Mouse (Mus musculus) heart, embryonic 10.5 days (tissue): Measurements from ENCODE around the gene Mus81. TPM values are rescaled to one million over a fixed set of nuclear protein-coding genes. Genes with fewer than 3 reads are reported as not detected.

Experiments used
- DNase-seq: peaks from one replicate; pipeline ENCODE4 v3.0.0-alpha.2; 2017; ENCODE audit warnings: low spot score
- H3K27ac ChIP-seq: fragments of 300-500 bp; sonication (generic); 2 replicates; pipeline ENCODE4 v1.5.1; 2016; ENCODE audit warnings: mild to moderate bottlenecking
- H3K27me3 ChIP-seq: fragments of 300-500 bp; sonication (generic); 2 replicates; pipeline ENCODE4 v1.6.1; 2016; ENCODE audit warnings: mild to moderate bottlenecking; ENCODE audit not compliant: poor library complexity, insufficient read depth, severe bottlenecking
- H3K36me3 ChIP-seq: fragments of 300-500 bp; sonication (generic); 2 replicates; pipeline ENCODE4 v1.6.1; 2016; ENCODE audit warnings: mild to moderate bottlenecking, moderate library complexity
- H3K4me1 ChIP-seq: fragments of 300-500 bp; sonication (generic); 2 replicates; pipeline ENCODE4 v1.6.1; 2016; ENCODE audit warnings: mild to moderate bottlenecking
- H3K4me3 ChIP-seq: fragments of 300-500 bp; sonication (generic); 2 replicates; pipeline ENCODE4 v1.5.1; 2016; ENCODE audit warnings: mild to moderate bottlenecking, moderate library complexity
- H3K9me3 ChIP-seq: fragments of 300-500 bp; sonication (generic); 2 replicates; pipeline ENCODE4 v1.6.1; 2016; ENCODE audit warnings: mild to moderate bottlenecking, moderate library complexity
- WGBS: fragments of 180-500 bp; shearing (Covaris S2); methylation state at CpG from one replicate; pipeline ENCODE4 v1.1.7; 2016; 5-methylcytosine and 5-hydroxymethylcytosine counted together
- polyA plus RNA-seq: library from polyadenylated mRNA; unstranded; fragments of >200 nt; fragmentation: Nextera tagmentation; extraction: Ambion mirVana; gene quantifications from 2 replicates; pipeline ENCODE4 v1.2.1, GENCODE M21; 2016

The Mus81 gene
- 41.7 and 44.7 TPM in 2 replicates for polyA plus RNA-seq

DNA sequence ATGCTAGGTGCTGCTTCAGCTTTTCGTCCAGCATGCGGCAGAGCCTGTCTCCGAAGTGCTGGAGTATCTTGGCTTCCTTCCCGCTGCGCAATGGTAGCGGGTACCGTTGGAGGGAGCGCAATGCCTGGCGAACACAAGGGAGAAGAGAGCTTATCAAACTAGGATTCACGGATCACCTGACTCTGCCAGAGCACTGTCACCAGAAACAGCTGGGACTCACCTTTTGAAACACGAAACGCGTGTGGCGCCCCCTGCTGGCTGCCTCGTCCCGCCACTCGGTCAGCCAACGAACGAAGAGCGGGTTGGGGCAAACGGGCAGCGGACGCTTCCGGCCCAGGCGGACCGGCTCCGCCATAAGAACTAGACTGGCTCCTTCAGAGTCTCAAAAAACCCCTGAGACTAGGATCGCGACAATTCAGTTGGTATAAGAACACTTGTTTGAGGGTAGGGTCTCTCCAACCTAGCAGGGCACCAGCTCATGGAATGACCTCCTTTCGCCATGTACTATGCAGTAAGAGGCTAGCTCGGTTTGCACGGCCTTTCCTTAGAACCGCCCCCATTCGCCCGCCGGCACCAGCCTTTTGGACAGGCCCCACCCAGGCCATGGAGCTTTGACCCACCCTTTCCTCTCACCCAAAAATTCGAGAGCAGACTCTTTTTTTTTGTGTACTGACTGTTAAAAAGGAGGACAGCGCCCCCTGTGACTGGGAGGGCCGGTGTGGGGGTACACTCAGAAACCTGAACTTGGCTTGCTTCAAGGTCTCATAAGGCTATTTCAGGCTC lies at the start of gene Mus81:
Gene Mus81, minus strand, starts transcription at position 635 of the 783 bp plus-strand sequence.
- Histone ChIP-seq H3K4me3 (peak within 1 kb of the TSS; percentile 68), H3K9me3 (no peaks in the 10 kb centered on the region), H3K27ac (peak within 1 kb of the TSS; percentile 97), H3K4me1 (peaks cover 38% of the 10 kb centered on the region), H3K36me3 (peaks cover 50% of the 10 kb centered on the region), H3K27me3 (no peaks in the 10 kb centered on the region)
- WGBS: under 1% methylated on average over 39 of the region's 39 CpGs
- peak; percentile 98 for DNase-seq

DNA sequence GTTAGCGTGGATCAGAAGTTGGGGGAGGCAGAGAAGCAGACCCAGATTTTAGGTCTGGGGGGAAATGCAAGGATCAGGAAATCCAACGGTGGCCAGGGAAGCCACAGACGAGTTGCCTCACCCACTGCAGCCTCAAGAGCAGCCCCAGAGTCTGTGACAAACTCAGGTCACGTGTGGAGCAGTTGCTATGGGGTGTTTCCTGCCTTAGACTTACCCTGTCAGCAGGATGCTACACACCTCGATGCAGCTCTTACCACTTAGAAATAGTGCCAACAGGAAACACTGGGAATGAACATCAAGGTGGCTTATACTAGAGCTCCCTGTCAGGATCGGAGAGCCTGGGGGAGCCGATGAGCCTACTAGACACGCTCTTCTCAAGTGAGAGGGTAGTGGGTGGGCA lies 44.3 kb upstream of the Mus81 start:
- Histone ChIP-seq H3K27me3 (peaks cover 35% of the 10 kb centered on the region), H3K27ac (no peak overlapping the region), H3K9me3 (no peaks in the 10 kb centered on the region), H3K4me1 (peaks cover 7% of the 10 kb centered on the region), H3K36me3 (no peaks in the 10 kb centered on the region), H3K4me3 (no peak overlapping the region)
- DNase-seq: no peak
- 61% methylated on average over 8 of the region's 8 CpGs for WGBS

DNA sequence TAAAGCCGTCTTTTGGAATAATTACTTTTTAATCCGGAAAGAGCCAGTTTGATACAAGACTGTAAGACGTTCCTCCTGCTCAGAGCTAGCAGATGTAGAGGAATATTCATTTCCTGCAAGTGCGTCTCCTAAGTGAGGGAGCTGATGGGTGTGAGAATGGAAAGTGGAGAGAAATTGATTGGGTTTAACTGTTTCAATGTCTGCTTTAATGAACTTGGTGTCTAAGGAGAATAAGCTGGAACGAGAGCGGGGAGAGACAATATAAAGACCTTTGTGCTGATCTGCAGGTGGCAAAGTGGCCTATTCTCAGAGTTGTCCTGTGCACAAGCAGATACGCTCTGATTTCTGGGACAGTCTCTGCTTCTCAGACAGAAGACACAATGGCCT lies 41.9 kb upstream of the Mus81 start:
- 74% methylated on average over 7 of the region's 7 CpGs for WGBS
- peaks cover 30% of the 10 kb centered on the region for H3K27me3 ChIP-seq
- no peak overlapping the region for H3K27ac ChIP-seq
- H3K4me1 ChIP-seq: peaks cover 11% of the 10 kb centered on the region
- no peak overlapping the region for H3K4me3 ChIP-seq
- no peak for DNase-seq
- no peaks in the 10 kb centered on the region for H3K9me3 ChIP-seq
- H3K36me3 ChIP-seq: no peaks in the 10 kb centered on the region

DNA sequence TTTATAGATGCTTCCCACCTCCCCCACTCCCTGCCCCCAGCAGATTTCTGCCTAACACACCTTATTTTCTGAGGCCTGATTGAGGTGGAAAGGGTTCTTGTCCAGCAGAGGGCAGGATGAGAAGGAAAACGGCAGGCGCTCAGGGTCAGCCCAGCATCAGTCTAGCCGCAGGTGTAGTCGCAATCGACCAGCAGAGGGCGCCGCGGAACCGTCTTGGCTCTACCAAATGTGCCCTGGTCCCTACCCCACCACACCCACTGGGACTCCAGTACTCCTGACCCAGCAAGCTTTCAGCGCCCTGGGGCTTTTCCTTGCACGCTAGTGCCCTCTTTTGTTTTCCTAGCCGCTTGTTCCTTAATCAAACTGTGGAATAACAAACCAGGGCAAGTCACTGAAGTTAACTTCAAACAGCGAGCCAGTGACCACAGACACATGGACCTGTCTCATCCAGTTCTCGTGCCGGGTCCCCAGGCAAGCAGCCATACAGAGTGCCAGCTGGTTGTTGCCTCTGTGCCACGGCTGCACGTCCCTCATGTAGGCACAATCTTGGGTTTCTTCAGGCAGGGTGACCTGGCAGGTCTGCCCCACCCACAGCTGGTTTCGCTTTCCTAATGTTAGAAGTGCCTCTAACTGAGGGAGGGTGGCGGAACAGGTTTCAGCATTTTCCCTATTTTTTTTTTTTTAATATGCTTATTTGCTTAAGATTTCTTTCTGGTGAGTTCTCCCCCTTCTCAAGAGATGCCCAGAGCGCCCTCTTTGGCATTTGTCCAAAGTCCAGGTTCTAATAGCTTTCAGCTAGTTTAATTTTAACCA lies 41.3 kb upstream of the Mus81 start:
- Histone ChIP-seq H3K9me3 (no peaks in the 10 kb centered on the region), H3K36me3 (no peaks in the 10 kb centered on the region), H3K4me1 (peaks cover 11% of the 10 kb centered on the region), H3K27ac (no peak overlapping the region), H3K4me3 (peak overlapping the region; percentile 27), H3K27me3 (peaks cover 30% of the 10 kb centered on the region)
- WGBS: 20% methylated on average over 20 of the region's 20 CpGs
- peak; percentile 97 for DNase-seq

DNA sequence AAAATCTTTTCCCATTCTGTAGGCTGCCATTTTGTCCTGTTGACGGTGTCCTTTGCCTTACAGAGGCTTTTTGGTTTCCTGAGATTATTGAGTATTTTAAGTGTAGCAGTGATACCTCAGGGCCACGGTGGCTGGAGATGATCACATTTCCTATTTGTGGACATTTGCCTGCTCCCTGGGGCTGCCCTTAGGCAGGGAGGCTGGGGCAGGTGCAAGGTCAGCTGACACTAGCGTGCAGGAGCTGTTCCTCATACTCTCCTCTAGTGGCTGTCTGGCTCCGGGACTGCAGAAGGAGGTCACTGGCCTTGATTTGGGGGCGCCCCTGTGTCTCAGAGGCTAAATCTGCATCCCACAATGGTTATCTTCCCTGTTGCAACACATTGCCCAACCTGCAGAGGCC lies 37.0 kb upstream of the Mus81 start:
- H3K4me1 ChIP-seq: peaks cover 11% of the 10 kb centered on the region
- no peak overlapping the region for H3K4me3 ChIP-seq
- DNase-seq: no peak
- no peak overlapping the region for H3K27ac ChIP-seq
- H3K36me3 ChIP-seq: no peaks in the 10 kb centered on the region
- peaks cover 2% of the 10 kb centered on the region for H3K27me3 ChIP-seq
- H3K9me3 ChIP-seq: no peaks in the 10 kb centered on the region
- 68% methylated on average over 5 of the region's 5 CpGs for WGBS

DNA sequence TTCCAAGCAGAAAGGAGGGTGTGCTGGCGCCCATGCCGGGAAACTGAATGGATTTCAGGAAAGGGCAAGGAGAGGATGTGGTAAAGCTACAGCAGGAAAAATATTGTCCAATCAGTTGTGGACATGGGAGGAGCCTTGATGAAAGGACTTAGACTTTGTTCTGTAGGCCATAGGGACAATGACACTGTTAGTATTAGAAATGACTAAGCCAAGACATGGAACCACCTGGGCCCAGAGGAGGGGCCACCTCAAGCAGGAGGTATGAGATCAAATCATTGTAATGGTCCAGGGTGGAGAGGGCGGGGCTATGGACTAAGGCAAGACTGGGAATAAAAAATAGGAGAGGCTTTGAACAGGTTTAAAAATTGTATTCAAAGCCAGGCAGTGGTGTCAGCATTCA lies 30.5 kb upstream of the Mus81 start:
- Histone ChIP-seq H3K4me3 (no peak overlapping the region), H3K27me3 (no peaks in the 10 kb centered on the region), H3K9me3 (no peaks in the 10 kb centered on the region), H3K27ac (no peak overlapping the region), H3K36me3 (no peaks in the 10 kb centered on the region), H3K4me1 (no peaks in the 10 kb centered on the region)
- no peak for DNase-seq
- 83% methylated on average over 3 of the region's 3 CpGs for WGBS

DNA sequence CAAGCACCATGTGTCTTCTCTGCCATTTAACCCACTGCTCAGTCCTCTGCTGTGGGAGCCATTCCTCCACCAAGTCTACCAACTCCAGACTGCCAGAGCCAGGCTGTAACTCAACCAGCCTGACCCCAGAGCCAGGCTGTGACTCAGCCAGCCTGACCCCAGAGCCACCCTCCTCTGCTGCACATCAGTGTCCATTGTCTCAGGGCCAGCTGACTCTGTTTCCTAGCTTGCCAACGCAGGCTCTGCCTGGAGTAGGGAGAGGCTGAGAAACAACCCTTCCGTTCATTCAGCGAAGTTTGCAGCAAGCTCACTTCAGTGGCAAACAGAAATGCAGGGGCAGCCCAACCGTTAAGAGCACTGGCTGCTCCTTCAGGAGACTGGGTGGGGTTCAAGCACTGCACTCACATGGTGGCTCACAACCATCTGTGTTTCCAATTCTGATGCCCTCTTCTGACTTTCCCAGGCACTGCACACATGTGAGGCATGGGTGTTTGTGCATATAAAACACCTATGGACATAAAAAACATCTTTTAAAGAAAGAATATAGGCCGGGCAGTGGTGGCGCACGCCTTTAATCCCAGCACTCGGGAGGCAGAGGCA lies 28.8 kb upstream of the Mus81 start:
- Histone ChIP-seq H3K4me1 (0 out of 2 replicates have a peak, but pooled peaks cover 4% of the 10 kb centered on the region), H3K27ac (no peak overlapping the region), H3K27me3 (no peaks in the 10 kb centered on the region), H3K9me3 (no peaks in the 10 kb centered on the region), H3K36me3 (no peaks in the 10 kb centered on the region), H3K4me3 (no peak overlapping the region)
- DNase-seq: no peak
- 79% methylated on average over 8 of the region's 8 CpGs for WGBS

DNA sequence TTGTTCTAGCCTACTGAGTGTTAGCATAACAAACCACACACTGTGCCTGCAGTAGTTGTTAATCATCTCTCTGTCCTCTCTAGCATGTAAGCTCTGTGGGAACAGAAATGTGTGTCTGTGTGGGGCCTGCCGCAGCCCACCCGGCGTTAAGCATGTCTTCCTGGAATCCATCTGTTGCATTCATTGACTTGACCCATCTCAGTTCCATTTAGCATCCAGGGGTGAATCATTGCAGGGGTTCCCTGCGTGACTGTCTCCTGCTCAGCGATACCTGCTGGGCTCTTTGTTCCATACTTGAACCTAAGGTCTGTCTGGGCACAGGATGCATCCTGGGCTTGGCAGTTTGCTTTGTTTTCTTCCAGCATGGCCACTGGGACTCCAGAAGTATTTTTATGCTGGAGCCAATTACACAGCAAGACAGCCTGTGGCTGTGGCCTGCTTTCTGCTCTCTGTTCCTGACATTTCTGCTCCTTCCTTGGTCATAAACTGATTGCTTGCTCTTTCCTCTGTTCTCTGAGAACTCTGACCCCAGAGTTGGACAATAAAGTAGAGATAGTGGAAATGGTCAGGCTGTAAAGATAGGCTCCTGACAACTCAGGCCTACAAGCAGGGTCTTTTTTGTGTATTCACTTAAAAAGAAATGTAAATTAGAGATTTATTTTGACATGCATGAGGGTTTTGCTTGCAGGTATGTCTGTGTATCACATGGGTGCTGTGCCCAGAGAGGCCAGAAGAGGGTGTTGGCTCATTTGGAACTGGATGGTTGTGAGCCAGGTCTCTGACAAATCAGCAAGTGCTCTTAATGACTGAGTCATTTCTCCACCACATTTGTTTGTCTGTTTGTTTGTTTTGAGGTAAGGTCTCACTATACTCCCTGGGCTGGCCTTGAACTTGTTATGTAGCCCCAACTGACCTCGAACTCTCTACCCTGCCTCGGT lies 27.9 kb upstream of the Mus81 start:
- H3K27me3 ChIP-seq: no peaks in the 10 kb centered on the region
- no peak for DNase-seq
- H3K9me3 ChIP-seq: no peaks in the 10 kb centered on the region
- H3K36me3 ChIP-seq: no peaks in the 10 kb centered on the region
- WGBS: 85% methylated on average over 7 of the region's 7 CpGs
- no peak overlapping the region for H3K4me3 ChIP-seq
- H3K27ac ChIP-seq: no peak overlapping the region
- peaks cover 6% of the 10 kb centered on the region; the same call in 1 of the 2 replicates for H3K4me1 ChIP-seq

DNA sequence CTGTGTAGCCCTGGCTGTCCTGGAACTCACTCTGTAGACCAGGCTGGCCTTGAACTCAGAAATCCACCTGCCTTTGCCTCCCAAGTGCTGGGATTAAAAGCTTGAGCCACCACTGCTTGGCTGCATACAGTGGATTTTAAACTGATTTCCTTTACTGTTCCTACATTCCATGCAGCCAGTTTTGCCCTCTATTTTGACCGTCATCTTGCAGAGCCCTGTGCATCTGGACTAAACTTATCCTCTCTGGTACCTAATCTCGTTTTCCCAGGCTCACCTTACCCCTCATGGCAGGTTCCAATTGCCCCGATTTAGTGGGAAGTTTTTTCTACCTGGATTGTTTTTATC lies 24.8 kb upstream of the Mus81 start:
- WGBS: 81% methylated on average over 3 of the region's 3 CpGs
- no peak for DNase-seq
- Histone ChIP-seq H3K27ac (no peak overlapping the region), H3K36me3 (no peaks in the 10 kb centered on the region; the same call in 1 of the 2 replicates), H3K4me1 (peaks cover 24% of the 10 kb centered on the region), H3K27me3 (no peaks in the 10 kb centered on the region), H3K4me3 (no peak overlapping the region), H3K9me3 (no peaks in the 10 kb centered on the region)

DNA sequence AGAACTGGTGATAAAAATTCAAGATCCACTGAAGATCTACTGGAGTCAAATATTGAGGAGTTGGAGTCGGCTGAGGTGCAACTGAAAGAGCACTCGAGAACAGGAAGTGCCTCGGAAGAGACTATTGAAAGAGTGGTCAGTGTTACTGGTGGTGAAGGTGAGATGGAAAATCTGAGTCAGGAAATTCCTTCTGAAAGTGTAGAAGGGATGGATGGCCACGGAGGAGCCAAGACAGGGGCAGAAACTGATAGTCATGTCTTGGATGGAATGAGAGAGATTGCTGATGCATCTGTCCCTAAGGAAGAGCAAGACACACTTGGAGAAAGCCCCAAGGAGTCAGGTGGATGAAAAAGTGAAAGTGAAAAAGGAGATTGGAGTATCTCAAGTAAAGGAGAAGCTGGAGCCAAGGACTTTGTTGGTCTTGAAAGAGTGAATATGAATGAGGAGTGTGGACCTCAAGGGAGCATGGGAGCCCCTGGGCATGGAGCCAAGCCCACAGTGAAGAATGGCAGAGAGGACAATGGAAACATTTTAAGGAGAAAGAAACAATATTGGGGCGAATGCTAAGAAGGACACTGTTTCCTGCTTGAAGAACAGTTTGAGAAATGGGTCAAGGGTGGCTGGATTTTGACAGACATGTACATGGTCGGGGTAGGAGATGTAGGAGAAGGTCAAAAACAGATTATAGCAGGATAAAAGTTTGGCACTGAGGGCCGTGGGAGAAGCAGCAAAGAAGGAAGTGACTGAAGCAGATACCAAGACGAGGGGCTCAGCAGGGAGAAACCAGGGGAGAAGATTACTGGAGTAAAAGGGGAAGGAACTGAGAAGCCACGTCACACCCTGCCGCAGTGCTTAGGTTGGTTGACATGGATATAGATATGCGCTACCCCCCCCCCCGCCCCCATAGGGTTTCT lies 24.1 kb upstream of the Mus81 start:
- Histone ChIP-seq H3K36me3 (no peaks in the 10 kb centered on the region; the same call in 1 of the 2 replicates), H3K27ac (no peak overlapping the region), H3K27me3 (no peaks in the 10 kb centered on the region), H3K4me3 (no peak overlapping the region), H3K9me3 (no peaks in the 10 kb centered on the region), H3K4me1 (peaks cover 24% of the 10 kb centered on the region)
- 75% methylated on average over 12 of the region's 12 CpGs for WGBS
- DNase-seq: no peak

DNA sequence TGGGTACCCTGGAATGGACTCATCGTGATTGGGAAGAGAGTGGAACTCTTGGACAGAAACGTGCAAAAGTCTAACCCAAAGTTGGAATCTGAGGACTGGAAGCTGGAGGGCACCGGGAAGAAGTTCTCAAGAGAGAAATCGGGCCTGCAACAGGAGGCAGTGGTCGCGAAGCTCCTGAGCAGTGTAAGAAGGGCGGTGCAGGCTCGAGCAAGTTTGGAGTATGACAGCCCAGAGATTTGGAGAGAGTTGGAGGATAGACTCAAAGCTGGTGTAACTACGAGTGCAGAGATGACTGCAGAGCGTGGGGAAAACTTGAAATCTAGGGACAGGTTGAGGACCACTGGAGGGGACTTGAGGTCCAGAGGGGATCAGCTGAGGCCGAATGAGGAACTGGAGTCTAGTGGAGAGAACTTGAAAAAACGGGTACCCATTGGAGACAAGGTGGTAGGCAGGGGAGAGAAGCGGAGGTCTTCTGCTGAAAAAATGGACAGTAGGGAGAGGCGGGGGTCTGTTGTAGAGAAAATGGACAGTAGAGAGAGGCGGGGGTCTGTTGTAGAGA lies 23.0 kb upstream of the Mus81 start:
- no peaks in the 10 kb centered on the region for H3K27me3 ChIP-seq
- no peaks in the 10 kb centered on the region for H3K9me3 ChIP-seq
- H3K27ac ChIP-seq: peak overlapping the region; percentile 89
- peaks cover 25% of the 10 kb centered on the region for H3K4me1 ChIP-seq
- 49% methylated on average over 15 of the region's 15 CpGs for WGBS
- no peaks in the 10 kb centered on the region; the same call in 1 of the 2 replicates for H3K36me3 ChIP-seq
- DNase-seq: no peak
- peak overlapping the region; percentile 68 for H3K4me3 ChIP-seq
